In genomic region chr2:30685137-30685860, GRCm38 (mm10) we compare ENCODE assay signal across 7 mouse cellular contexts.
A peak's percentile ranks its signal among the peaks of the same experiment; 100 is the strongest.
DNase-seq lines count a peak whose midpoint lies in the region; ATAC-seq and TF ChIP-seq lines count a peak whose summit lies in the region.

No protein-coding gene starts in this region.

- no peaks in the 10 kb centered on the region for H3K9me3 ChIP-seq in embryonic facial prominence, embryonic 10.5 days
- H3K9me3 ChIP-seq in hindbrain, postnatal 0 days (ENCODE audit: low read length) = 0 out of 2 replicates have a peak, but pooled peaks cover 3% of the 10 kb centered on the region
- no peaks in the 10 kb centered on the region; the same call in 1 of the 2 replicates for H3K9me3 ChIP-seq in liver, postnatal 0 days (ENCODE audit: low read length)
- no peaks in the 10 kb centered on the region; the same call in 1 of the 2 replicates for H3K9me3 ChIP-seq in stomach, embryonic 16.5 days (replicated peaks; ENCODE audit: control insufficient read depth, low read length)

- peaks cover 9% of the 10 kb centered on the region; the same call in 1 of the 2 replicates for H3K27me3 ChIP-seq in embryonic facial prominence, embryonic 10.5 days (replicated peaks; ENCODE audit: low read depth, poor library complexity, severe bottlenecking)
- no peaks in the 10 kb centered on the region for H3K27me3 ChIP-seq in hindbrain, postnatal 0 days (ENCODE audit: insufficient read depth, low read length)
- H3K27me3 ChIP-seq in liver, postnatal 0 days (ENCODE audit: insufficient read depth, low read length) = no peaks in the 10 kb centered on the region
- no peaks in the 10 kb centered on the region for H3K27me3 ChIP-seq in stomach, embryonic 16.5 days (ENCODE audit: control insufficient read depth, insufficient read depth, low read length)

- intact Hi-C loops in gastrocnemius, postnatal 14 days (cut with DNase I; ENCODE audit: low total_unique reads) = no loop called here

- no peak overlapping the region for H3K4me2 ChIP-seq in hindbrain, postnatal 0 days (ENCODE audit: low read depth, low read length)
- no peak overlapping the region for H3K4me2 ChIP-seq in liver, postnatal 0 days (ENCODE audit: low read depth, low read length)
- H3K4me2 ChIP-seq in stomach, embryonic 16.5 days (ENCODE audit: low read depth, low read length) = no peak overlapping the region

- peak overlapping the region; percentile 83 for H3K27ac ChIP-seq in embryonic facial prominence, embryonic 10.5 days (replicated peaks)
- peak overlapping the region; percentile 74 for H3K27ac ChIP-seq in hindbrain, postnatal 0 days
- peak overlapping the region; percentile 66 for H3K27ac ChIP-seq in liver, postnatal 0 days (ENCODE audit: low read depth)
- H3K27ac ChIP-seq in stomach, embryonic 16.5 days (ENCODE audit: low read length) = peak overlapping the region; percentile 90

- no peak for TF ChIP-seq CTCF in hindbrain, postnatal 0 days (IDR thresholded peaks at IDR 0.05; ENCODE audit: low read depth)
- TF ChIP-seq CTCF in liver, postnatal 0 days (IDR thresholded peaks at IDR 0.05; ENCODE audit: low read depth) = no peak

- peak; percentile 21; the same call in 1 of the 2 replicates for TF ChIP-seq EP300 in liver, postnatal 0 days (IDR thresholded peaks at IDR 0.05; ENCODE audit: low read depth)

- DNase-seq in embryonic facial prominence, embryonic 10.5 days (ENCODE audit: low spot score) = no peak
- peak; percentile 42 for DNase-seq in gastrocnemius, postnatal 14 days
- peak; percentile 59 for DNase-seq in hindbrain, postnatal 0 days (ENCODE audit: low spot score)
- no peak for DNase-seq in liver, postnatal 0 days
- DNase-seq in embryo, embryonic 9.5 days (ENCODE audit: extremely low spot score) = no peak
- DNase-seq in layer of hippocampus, postnatal 14 days (ENCODE audit: low spot score in 2 of 2) = no peak

- no peak overlapping the region for H3K4me3 ChIP-seq in embryonic facial prominence, embryonic 10.5 days
- no peak overlapping the region for H3K4me3 ChIP-seq in hindbrain, postnatal 0 days (ENCODE audit: low read length)
- no peak overlapping the region for H3K4me3 ChIP-seq in liver, postnatal 0 days (ENCODE audit: low read depth, low read length)
- no peak overlapping the region for H3K4me3 ChIP-seq in stomach, embryonic 16.5 days (replicated peaks; ENCODE audit: low read length)

- ATAC-seq in hindbrain, postnatal 0 days = no peak
- ATAC-seq in liver, postnatal 0 days = peak; percentile 29
- peak; percentile 19; the same call in 1 of the 2 replicates for ATAC-seq in stomach, embryonic 16.5 days (ENCODE audit: insufficient read depth, low FRiP score)

- H3K4me1 ChIP-seq in embryonic facial prominence, embryonic 10.5 days = peaks cover 77% of the 10 kb centered on the region
- peaks cover 20% of the 10 kb centered on the region for H3K4me1 ChIP-seq in hindbrain, postnatal 0 days (ENCODE audit: insufficient read depth, low read length)
- H3K4me1 ChIP-seq in liver, postnatal 0 days (ENCODE audit: insufficient read depth) = peaks cover 10% of the 10 kb centered on the region
- peaks cover 33% of the 10 kb centered on the region for H3K4me1 ChIP-seq in stomach, embryonic 16.5 days (ENCODE audit: control insufficient read depth, insufficient read depth, low read length)

- no peak overlapping the region for H3K9ac ChIP-seq in hindbrain, postnatal 0 days (replicated peaks; ENCODE audit: low read length)
- no peak overlapping the region for H3K9ac ChIP-seq in liver, postnatal 0 days (replicated peaks)
- peak overlapping the region; percentile 58 for H3K9ac ChIP-seq in stomach, embryonic 16.5 days (ENCODE audit: low read length)

- WGBS in embryonic facial prominence, embryonic 10.5 days = 81% methylated on average over 10 of the region's 10 CpGs
- 49% methylated on average over 10 of the region's 10 CpGs for WGBS in hindbrain, postnatal 0 days
- 62% methylated on average over 10 of the region's 10 CpGs for WGBS in liver, postnatal 0 days (ENCODE audit: insufficient replicate concordance)
- 48% methylated on average over 10 of the region's 10 CpGs for whole genome bisulfite sequencing in stomach, embryonic 16.5 days

- H3K36me3 ChIP-seq in embryonic facial prominence, embryonic 10.5 days (replicated peaks) = no peaks in the 10 kb centered on the region
- H3K36me3 ChIP-seq in hindbrain, postnatal 0 days (ENCODE audit: insufficient read depth, low read length) = no peaks in the 10 kb centered on the region
- no peaks in the 10 kb centered on the region for H3K36me3 ChIP-seq in liver, postnatal 0 days (replicated peaks; ENCODE audit: insufficient read depth, low read length)
- H3K36me3 ChIP-seq in stomach, embryonic 16.5 days (ENCODE audit: control insufficient read depth, insufficient read depth, low read length) = no peaks in the 10 kb centered on the region

Comparison
In these comparisons a context has a peak if more than half of its experiments do, and no peak if none do; other contexts are left out.
1. DNase-seq: peak in gastrocnemius, postnatal 14 days (single experiment) and hindbrain, postnatal 0 days (single experiment); none in embryonic facial prominence, embryonic 10.5 days (single experiment), liver, postnatal 0 days (single experiment), embryo, embryonic 9.5 days (single experiment) and layer of hippocampus, postnatal 14 days (0 of 2).
2. Peak in every context shown above with its lines, with median percentiles within 50 percentile points of each other: H3K27ac ChIP-seq.